Mouse (Mus musculus) heart, adult 10 weeks (tissue): Measurements from ENCODE around the gene Slc9b1. TPM values are rescaled to one million over a fixed set of nuclear protein-coding genes. Genes with fewer than 3 reads are reported as not detected.

Experiments
- polyA plus RNA-seq: library from polyadenylated mRNA; stranded (reverse); fragments of 350-450 nt; fragmentation: Illumina TruSeq; extraction: RNeasy Lipid Tissue Mini Kit (QIAGEN cat#74804); gene quantifications from one replicate; pipeline ENCODE4 v1.2.3, GENCODE M21; 2014; ENCODE audit warnings: low read depth, low replicate concordance

Slc9b1 gene
- not detected for polyA plus RNA-seq

DNA sequence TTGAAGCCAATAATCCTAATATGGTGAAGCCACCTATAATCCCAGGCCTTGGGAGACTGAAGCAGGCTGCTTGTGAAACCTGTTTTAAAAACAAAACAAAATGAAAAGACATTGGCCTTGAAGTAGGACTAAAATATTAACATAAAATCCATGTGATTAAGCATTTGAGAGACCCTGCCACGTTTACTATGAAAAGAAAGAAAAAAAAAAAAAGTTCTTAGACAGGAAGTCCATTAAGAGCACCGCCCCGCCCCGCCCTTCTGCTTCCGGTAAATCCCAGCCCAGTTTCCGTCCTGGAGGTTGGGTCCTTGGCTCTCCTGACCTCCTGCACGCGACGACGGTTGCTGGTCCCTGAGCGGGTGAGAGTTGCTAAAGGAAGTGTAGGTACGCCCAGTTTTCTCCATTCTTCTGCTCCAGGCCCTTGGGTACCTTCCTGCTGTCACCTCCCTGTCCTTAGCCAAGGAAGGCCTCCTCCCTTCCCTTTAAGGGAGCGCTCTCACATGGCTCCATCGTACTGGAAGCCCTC lies at the start of gene Slc9b1:
Gene Slc9b1, plus strand, starts transcription at position 291 of the 526 bp plus-strand sequence.

DNA sequence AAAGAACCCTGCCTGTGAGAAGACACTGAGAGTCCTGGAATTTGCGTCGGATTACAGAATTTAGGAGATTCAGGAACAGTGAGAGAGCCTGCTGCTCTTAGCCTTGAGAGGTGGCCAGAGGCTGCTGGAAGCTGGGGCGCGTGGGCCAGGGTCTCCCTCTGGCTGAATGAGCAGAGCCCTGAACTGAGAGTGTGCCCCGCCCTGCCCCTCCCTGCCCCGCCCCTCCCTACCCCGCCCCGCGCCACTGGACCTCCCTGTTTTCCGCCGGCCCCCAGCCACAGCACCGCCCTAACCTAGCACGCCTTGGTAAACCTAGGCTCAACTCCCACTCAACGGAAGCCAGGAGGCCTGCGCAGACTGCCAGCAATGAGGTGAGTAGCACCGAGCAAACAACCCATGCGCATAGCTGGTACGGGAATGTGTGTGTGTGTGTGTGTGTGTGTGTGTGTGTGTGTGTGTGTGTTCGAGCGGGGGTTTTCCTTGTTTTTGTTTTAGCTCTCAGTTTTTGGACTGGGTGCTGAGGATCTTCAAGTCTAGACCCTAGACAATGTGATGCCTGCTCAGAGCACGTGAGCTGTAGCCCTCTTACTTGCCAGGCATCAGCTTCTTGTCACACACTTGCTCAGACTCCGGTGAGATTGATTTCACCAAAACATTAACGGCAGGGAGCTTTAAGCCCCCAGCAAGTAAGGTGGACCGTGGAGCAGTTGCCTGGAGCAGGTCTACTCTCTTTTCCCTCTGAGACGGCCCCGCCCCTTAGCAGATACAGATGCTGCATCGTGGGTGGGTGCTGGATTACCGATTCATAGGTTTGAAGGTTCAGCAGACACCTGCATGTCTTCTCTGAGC lies 40.2 kb upstream of the Slc9b1 start, which contains the start of gene Slc9b2:
Gene Slc9b2, plus strand, starts transcription at position 290 of the 849 bp plus-strand sequence.

DNA sequence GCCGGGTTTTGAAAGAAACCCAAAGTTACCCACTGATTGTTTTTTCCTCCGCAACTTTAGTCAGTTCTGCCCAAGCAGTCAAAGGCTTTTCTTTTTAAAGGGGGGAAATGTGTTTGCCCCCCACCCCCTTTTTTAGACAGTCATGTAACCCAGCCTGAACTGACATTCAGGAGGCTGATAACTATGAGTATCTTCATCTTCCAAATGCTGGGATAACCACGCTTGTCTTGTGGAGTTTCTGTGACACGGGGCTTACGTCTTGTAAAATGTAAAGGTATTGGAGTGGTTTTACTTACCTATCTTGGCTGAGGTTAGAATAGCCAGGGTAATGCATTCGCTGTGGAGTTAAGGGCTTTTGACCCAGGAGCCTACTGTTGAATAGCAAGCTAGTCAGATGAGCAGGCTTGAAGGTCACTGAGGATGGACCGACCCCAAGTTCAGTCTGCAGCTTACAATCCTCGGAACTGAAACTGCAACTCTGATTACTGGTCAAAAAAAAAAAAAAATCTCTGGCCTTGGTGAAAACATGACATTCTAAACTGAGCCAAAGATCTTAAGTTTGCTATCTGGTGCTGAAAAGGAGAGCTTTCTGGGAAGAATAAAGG lies 75.9 kb downstream of the Slc9b1 start, which contains the start of gene Cisd2:
Gene Cisd2, minus strand, starts transcription at position 318 of the 605 bp plus-strand sequence.

DNA sequence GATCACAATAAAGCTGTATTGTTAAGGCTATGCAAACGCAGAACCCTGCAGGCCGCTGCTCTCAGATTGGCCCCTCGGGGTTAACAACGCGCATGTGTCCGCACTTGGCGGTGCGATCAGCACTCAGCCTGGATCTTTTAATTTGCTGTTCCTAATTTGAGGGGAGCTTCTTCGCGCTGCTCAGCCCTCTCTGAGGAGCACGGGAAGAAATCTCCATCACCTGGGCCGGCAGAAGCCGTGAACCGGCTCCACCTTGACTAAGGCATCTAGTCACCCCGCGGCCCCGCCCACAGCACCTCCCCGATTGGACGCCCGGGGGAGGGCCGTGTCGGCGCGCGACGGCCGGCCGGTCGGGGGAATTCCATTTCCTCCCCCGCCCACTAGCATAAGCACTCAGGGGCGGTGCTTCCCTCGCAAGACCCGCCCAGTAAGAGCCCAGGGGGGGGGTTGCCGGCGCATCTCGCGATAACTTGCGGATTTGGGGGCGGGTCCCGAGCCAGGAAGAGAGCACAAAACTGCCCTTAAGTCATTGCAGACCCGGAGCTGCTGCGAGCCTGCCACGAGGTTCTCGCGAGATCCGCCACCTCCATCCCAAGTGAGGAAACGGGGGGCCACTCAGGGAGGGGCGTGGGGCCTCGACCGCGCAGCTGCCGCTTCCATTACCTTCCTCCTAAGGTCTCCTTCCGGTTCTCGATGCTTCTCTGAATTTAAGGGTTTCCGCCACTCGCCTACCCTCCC lies 90.1 kb downstream of the Slc9b1 start, which contains the start of gene Ube2d3:
Gene Ube2d3, plus strand, starts transcription at position 392 of the 738 bp plus-strand sequence.

Other genes with a start within 250 kb of the Slc9b1 start
- gene Cenpe, start 135.5 kb upstream of the Slc9b1 start, polyA plus RNA-seq, result 0.45 TPM
- gene Bdh2, start 66.8 kb upstream of the Slc9b1 start, polyA plus RNA-seq, result 1.8 TPM
- not detected for gene Slc9b2, start 40.3 kb upstream of the Slc9b1 start, polyA plus RNA-seq
- 73.5 TPM for gene Cisd2, start 75.9 kb downstream of the Slc9b1 start, polyA plus RNA-seq
- 386 TPM for gene Ube2d3, start 90.1 kb downstream of the Slc9b1 start, polyA plus RNA-seq
- 17.7 TPM for gene Manba, start 137.6 kb downstream of the Slc9b1 start, polyA plus RNA-seq